Comparison of ENCODE assay signal across 8 mouse cellular contexts in genomic region chr14:57571155-57572133, GRCm38 (mm10). TPM values are rescaled to one million over a fixed set of nuclear protein-coding genes. Genes with fewer than 3 reads are reported as not detected.
A peak's percentile ranks its signal among the peaks of the same experiment; 100 is the strongest.
DNase-seq lines count a peak whose midpoint lies in the region; ATAC-seq and TF ChIP-seq lines count a peak whose summit lies in the region.

Gene Eef1akmt1 (minus strand): TSS chr14:57571612.

- peaks cover 9% of the 10 kb centered on the region for H3K79me2 ChIP-seq in C2C12 (ENCODE audit: control insufficient read depth, insufficient read depth)
- no peaks in the 10 kb centered on the region for H3K79me2 ChIP-seq in liver, adult 2 months (ENCODE audit: control insufficient read depth, insufficient read depth, low read length)
- peaks cover 7% of the 10 kb centered on the region for H3K79me2 ChIP-seq in myocyte (ENCODE audit: control insufficient read depth, insufficient read depth)

- peaks cover 4% of the 10 kb centered on the region; the same call in 1 of the 2 replicates for H3K9me3 ChIP-seq in erythroblast, embryonic 14.5 days (ENCODE audit: control insufficient read depth, low read length)
- H3K9me3 ChIP-seq in heart, embryonic 11.5 days (replicated peaks; ENCODE audit: control insufficient read depth, low read length), result peaks cover 5% of the 10 kb centered on the region
- H3K9me3 ChIP-seq in kidney, embryonic 16.5 days (ENCODE audit: low read length), result 0 out of 2 replicates have a peak, but pooled peaks cover 6% of the 10 kb centered on the region

- H3ac ChIP-seq in C2C12 (ENCODE audit: control insufficient read depth, insufficient read length, low read depth), result peak within 1 kb of the TSS; percentile 75
- H3ac ChIP-seq in myocyte (ENCODE audit: control insufficient read depth, insufficient read length), result peak within 1 kb of the TSS; percentile 24

- H3K9ac ChIP-seq in heart, embryonic 11.5 days (ENCODE audit: low read depth, low read length), result peak within 1 kb of the TSS; percentile 77
- H3K9ac ChIP-seq in kidney, embryonic 16.5 days (replicated peaks; ENCODE audit: low read length), result peak within 1 kb of the TSS; percentile 81
- H3K9ac ChIP-seq in liver, adult 2 months (ENCODE audit: low read depth, low read length), result peak within 1 kb of the TSS; percentile 70

- DNase-seq in brain, embryonic 14.5 days (ENCODE audit: low read depth), result peak; percentile 98
- peak; percentile 92 for DNase-seq in liver, adult 2 months (ENCODE audit: extremely low read depth, low read depth, low spot score)
- DNase-seq in splenic B cell, adult 2 months (ENCODE audit: low read depth, low spot score), result peak; percentile 95

- H3K36me3 ChIP-seq in C2C12 (ENCODE audit: control insufficient read depth, insufficient read depth) (peaks cover 8% of the 10 kb centered on the region), myocyte (ENCODE audit: control insufficient read depth, insufficient read depth) (peaks cover under 1% of the 10 kb centered on the region)
- H3K36me3 ChIP-seq in erythroblast, embryonic 14.5 days (ENCODE audit: control insufficient read depth), result peaks cover 7% of the 10 kb centered on the region
- peaks cover 5% of the 10 kb centered on the region for H3K36me3 ChIP-seq in heart, embryonic 11.5 days (ENCODE audit: control insufficient read depth, insufficient read depth, low read length)
- peaks cover 10% of the 10 kb centered on the region; the same call in 1 of the 2 replicates for H3K36me3 ChIP-seq in kidney, embryonic 16.5 days (ENCODE audit: insufficient read depth, low read length)
- no peaks in the 10 kb centered on the region; the same call in 1 of the 2 replicates for H3K36me3 ChIP-seq in liver, adult 2 months (ENCODE audit: control insufficient read depth, insufficient read depth, low read length)
- no peaks in the 10 kb centered on the region for H3K36me3 ChIP-seq in splenic B cell, adult 2 months (ENCODE audit: control insufficient read depth, insufficient read depth, low read length, poor library complexity, severe bottlenecking)

- no peak for TF ChIP-seq CTCF in C2C12 (IDR thresholded peaks at IDR 0.05; ENCODE audit: control insufficient read depth, insufficient read depth, insufficient read length)
- no peak for TF ChIP-seq CTCF in brain, embryonic 14.5 days (IDR thresholded peaks at IDR 0.05; ENCODE audit: borderline replicate concordance, extremely low read depth, insufficient read depth, insufficient read length)
- TF ChIP-seq CTCF in liver, adult 2 months (IDR thresholded peaks at IDR 0.05; ENCODE audit: low read depth, low read length), result no peak

- peaks cover 5% of the 10 kb centered on the region for H3K79me3 ChIP-seq in C2C12 (ENCODE audit: low read depth)

- no peaks in the 10 kb centered on the region for H3K27me3 ChIP-seq in C2C12 (ENCODE audit: control insufficient read depth, insufficient read depth, insufficient read length)
- H3K27me3 ChIP-seq in erythroblast, embryonic 14.5 days (ENCODE audit: control insufficient read depth), result no peaks in the 10 kb centered on the region
- no peaks in the 10 kb centered on the region for H3K27me3 ChIP-seq in heart, embryonic 11.5 days (ENCODE audit: control insufficient read depth, insufficient read depth, low read length)
- no peaks in the 10 kb centered on the region for H3K27me3 ChIP-seq in kidney, embryonic 16.5 days (ENCODE audit: insufficient read depth, low read length)
- H3K27me3 ChIP-seq in liver, adult 2 months (ENCODE audit: control insufficient read depth, insufficient read depth, low read length), result no peaks in the 10 kb centered on the region
- H3K27me3 ChIP-seq in myocyte (ENCODE audit: control insufficient read depth, insufficient read depth, insufficient read length), result no peaks in the 10 kb centered on the region
- no peaks in the 10 kb centered on the region for H3K27me3 ChIP-seq in splenic B cell, adult 2 months (ENCODE audit: control insufficient read depth, insufficient read depth, low read length, poor library complexity, severe bottlenecking)

- H3K4me3 ChIP-seq in C2C12 (ENCODE audit: insufficient read depth, poor library complexity, severe bottlenecking) (peak within 1 kb of the TSS; percentile 65), myocyte (peak within 1 kb of the TSS; percentile 54)
- H3K4me3 ChIP-seq in erythroblast, embryonic 14.5 days (replicated peaks), result peak within 1 kb of the TSS; percentile 79
- H3K4me3 ChIP-seq in heart, embryonic 11.5 days (ENCODE audit: low read depth, low read length), result peak within 1 kb of the TSS; percentile 62
- H3K4me3 ChIP-seq in kidney, embryonic 16.5 days (ENCODE audit: low read length), result peak within 1 kb of the TSS; percentile 69
- peak within 1 kb of the TSS; percentile 68 for H3K4me3 ChIP-seq in liver, adult 2 months (ENCODE audit: insufficient read depth, low read depth, low read length)

- peak; percentile 97 for ATAC-seq in heart, embryonic 11.5 days (replicated peaks; ENCODE audit: insufficient number of reproducible peaks, low FRiP score, low TSS enrichment)
- ATAC-seq in kidney, embryonic 16.5 days (ENCODE audit: low FRiP score, low TSS enrichment), result peak; percentile 100

- WGBS in heart, embryonic 11.5 days (ENCODE audit: insufficient replicate concordance), result 9% methylated on average over 35 of the region's 35 CpGs
- WGBS in kidney, embryonic 16.5 days, result 8% methylated on average over 35 of the region's 35 CpGs
- WGBS in liver, adult 2 months, result 4% methylated on average over 35 of the region's 35 CpGs

- peaks cover 16% of the 10 kb centered on the region for H3K4me1 ChIP-seq in erythroblast, embryonic 14.5 days (ENCODE audit: control insufficient read depth)
- peaks cover 5% of the 10 kb centered on the region; the same call in 1 of the 2 replicates for H3K4me1 ChIP-seq in heart, embryonic 11.5 days (ENCODE audit: control insufficient read depth, insufficient read depth, low read length)
- H3K4me1 ChIP-seq in kidney, embryonic 16.5 days (ENCODE audit: insufficient read depth, low read length), result peaks cover 8% of the 10 kb centered on the region
- peaks cover 11% of the 10 kb centered on the region; the same call in 1 of the 2 replicates for H3K4me1 ChIP-seq in liver, adult 2 months (ENCODE audit: control insufficient read depth, insufficient read depth, low read length)

- H3K27ac ChIP-seq in heart, embryonic 11.5 days (ENCODE audit: low read depth, low read length), result peak within 1 kb of the TSS; percentile 3; the same call in 1 of the 2 replicates
- H3K27ac ChIP-seq in kidney, embryonic 16.5 days (ENCODE audit: low read length), result peak within 1 kb of the TSS; percentile 76
- peak within 1 kb of the TSS; percentile 58 for H3K27ac ChIP-seq in liver, adult 2 months (replicated peaks; ENCODE audit: insufficient read depth, low read depth, low read length)

- peak; percentile 83; the same call in 1 of the 2 replicates for TF ChIP-seq POLR2A in brain, embryonic 14.5 days (IDR thresholded peaks at IDR 0.05; ENCODE audit: borderline replicate concordance, extremely low read depth, insufficient read depth, insufficient read length, poor library complexity, severe bottlenecking)
- peak; percentile 74 for TF ChIP-seq POLR2A in liver, adult 2 months (IDR thresholded peaks at IDR 0.05; ENCODE audit: extremely low read depth, insufficient read depth, low read length)
- peak; percentile 100 for TF ChIP-seq POLR2A in myocyte (IDR thresholded peaks at IDR 0.05; ENCODE audit: insufficient read length, low read depth)

- H3K4me2 ChIP-seq in heart, embryonic 11.5 days, result peak within 1 kb of the TSS; percentile 77
- H3K4me2 ChIP-seq in kidney, embryonic 16.5 days (replicated peaks; ENCODE audit: low read depth, low read length), result peak within 1 kb of the TSS; percentile 70
- H3K4me2 ChIP-seq in myocyte (ENCODE audit: low read depth), result peak within 1 kb of the TSS; percentile 78

TF ChIP-seq in C2C12, 6 proteins besides CTCF, POLR2A, EP300 and RAD21:
- TF ChIP-seq CEBPB (IDR thresholded peaks at IDR 0.05; ENCODE audit: low read depth) (no peak), FOSL1 (IDR thresholded peaks at IDR 0.05; ENCODE audit: insufficient read depth, low read length, poor library complexity, severe bottlenecking) (no peak), USF1 (IDR thresholded peaks at IDR 0.05; ENCODE audit: low read depth) (no peak), MAX (IDR thresholded peaks at IDR 0.05) (no peak), MYOD1 (IDR thresholded peaks at IDR 0.05; ENCODE audit: control insufficient read depth, insufficient read length, low read depth) (no peak), MYOG (IDR thresholded peaks at IDR 0.05; ENCODE audit: control insufficient read depth, extremely low read depth, insufficient read length) (no peak)

TF ChIP-seq in myocyte, 11 proteins besides CTCF, POLR2A, EP300 and RAD21:
- TF ChIP-seq TCF3 (IDR thresholded peaks at IDR 0.05; ENCODE audit: insufficient read length, low read depth) (no peak), REST (IDR thresholded peaks at IDR 0.05; ENCODE audit: insufficient read depth, insufficient read length) (peak; percentile 39), CEBPB (IDR thresholded peaks at IDR 0.05; ENCODE audit: insufficient read depth, poor library complexity, severe bottlenecking) (no peak), MYOG (IDR thresholded peaks at IDR 0.05; ENCODE audit: control insufficient read depth in 1 of 3, insufficient read depth in 1 of 3, insufficient read length in 2 of 3, low read depth in 2 of 3) (no peak), USF1 (IDR thresholded peaks at IDR 0.05; ENCODE audit: low read depth) (no peak), SRF (IDR thresholded peaks at IDR 0.05; ENCODE audit: control insufficient read depth, insufficient read length, low read depth) (peak; percentile 18), E2F4 (IDR thresholded peaks at IDR 0.05; ENCODE audit: insufficient read depth) (no peak), MAX (IDR thresholded peaks at IDR 0.05; ENCODE audit: low read depth) (no peak), POLR2AphosphoS2 (IDR thresholded peaks at IDR 0.05; ENCODE audit: insufficient read length, low read depth) (peak; percentile 99), TCF12 (IDR thresholded peaks at IDR 0.05; ENCODE audit: insufficient read depth, poor library complexity, severe bottlenecking) (no peak), MYOD1 (IDR thresholded peaks at IDR 0.05; ENCODE audit: control insufficient read depth in 1 of 3, insufficient read length in 2 of 3, low read depth in 2 of 3) (peak in 1 of 3 experiments; percentile 19)
TF ChIP-seq in myocyte: peak in this region for 4.

RNA-seq across cellular contexts. Expression of gene Eef1akmt1, which starts in this region (rescaled TPM):
- 74.0 TPM for polyA plus RNA-seq in C2C12 (2012; fragmentation: generic; extraction: Trizol)
- 36.4 and 44.7 TPM in 2 replicates for polyA plus RNA-seq in brain, embryonic 14.5 days (2012; rRNA removed)
- polyA plus RNA-seq in erythroblast, embryonic 14.5 days (2012), result 0.10 and 0.20 TPM in 2 replicates
- 61.2 and 71.6 TPM in 2 replicates for polyA plus RNA-seq in heart, embryonic 11.5 days (2014; fragmentation: Nextera tagmentation; extraction: Ambion mirVana)
- 81.1 and 88.1 TPM in 2 replicates for polyA plus RNA-seq in kidney, embryonic 16.5 days (2015; fragmentation: Nextera tagmentation; extraction: Ambion mirVana)
- total RNA-seq in liver, adult 2 months (2014; rRNA removed), result 11.6 and 11.7 TPM in 2 replicates
- polyA plus RNA-seq in liver, adult 2 months (2012; rRNA removed), result 5.6 and 6.2 TPM in 2 replicates
- 52.3 TPM for polyA plus RNA-seq in myocyte (2012; fragmentation: generic; extraction: Trizol)

Comparison
In these comparisons a context has a peak if more than half of its experiments do, and no peak if none do; other contexts are left out.
1. Peak in every context shown above with its lines: DNase-seq, ATAC-seq, H3K4me3 ChIP-seq and H3K27ac ChIP-seq.
2. H3K27ac ChIP-seq: peak in every context shown above with its lines; median percentile 76 in kidney, embryonic 16.5 days; 58 in liver, adult 2 months; 3 in heart, embryonic 11.5 days.